Mouse (Mus musculus) forebrain, embryonic 12.5 days (tissue): ENCODE data around the gene Fcgr4. TPM values are rescaled to one million over a fixed set of nuclear protein-coding genes. Genes with fewer than 3 reads are reported as not detected.

Source experiments
- ATAC-seq: fragments of 200-750 bp; cut with Nextera tagmentation; 2 replicates; pipeline ENCODE4 v1.8.0; 2017; ENCODE audit warnings: moderate TSS enrichment; ENCODE audit not compliant: low FRiP score
- H3K27ac ChIP-seq: fragments of 300-500 bp; sonication (generic); 2 replicates; pipeline ENCODE4 v1.5.1; 2016; ENCODE audit warnings: mild to moderate bottlenecking
- H3K27me3 ChIP-seq: fragments of 300-500 bp; sonication (generic); 2 replicates; pipeline ENCODE4 v1.6.1; 2016; ENCODE audit warnings: mild to moderate bottlenecking
- H3K36me3 ChIP-seq: fragments of 300-500 bp; sonication (generic); replicated peaks from 2 replicates; pipeline ENCODE4 v1.6.1; 2016; ENCODE audit warnings: mild to moderate bottlenecking
- H3K4me1 ChIP-seq: fragments of 300-500 bp; sonication (generic); 2 replicates; pipeline ENCODE4 v1.6.1; 2016
- H3K4me2 ChIP-seq: fragments of 300-500 bp; sonication (generic); 2 replicates; pipeline ENCODE4 v1.6.1; 2016; ENCODE audit warnings: mild to moderate bottlenecking, moderate library complexity
- H3K4me3 ChIP-seq: fragments of 300-500 bp; sonication (generic); replicated peaks from 2 replicates; pipeline ENCODE4 v1.5.1; 2016; ENCODE audit warnings: mild to moderate bottlenecking
- H3K9ac ChIP-seq: fragments of 300-500 bp; sonication (generic); 2 replicates; pipeline ENCODE4 v1.6.1; 2016; ENCODE audit warnings: mild to moderate bottlenecking
- H3K9me3 ChIP-seq: fragments of 300-500 bp; sonication (generic); 2 replicates; pipeline ENCODE4 v1.6.1; 2016
- WGBS: fragments of 180-500 bp; shearing (Covaris S2); methylation state at CpG from one replicate; pipeline ENCODE4 v1.1.7; 2016; 5-methylcytosine and 5-hydroxymethylcytosine counted together
- polyA plus RNA-seq: library from polyadenylated mRNA; unstranded; fragments of >200 nt; fragmentation: Nextera tagmentation; extraction: Ambion mirVana; gene quantifications from 2 replicates; pipeline ENCODE4 v1.2.1, GENCODE M21; 2016

The Fcgr4 gene
- polyA plus RNA-seq, 1 experiment from 2014 or later: 0.26 TPM

DNA sequence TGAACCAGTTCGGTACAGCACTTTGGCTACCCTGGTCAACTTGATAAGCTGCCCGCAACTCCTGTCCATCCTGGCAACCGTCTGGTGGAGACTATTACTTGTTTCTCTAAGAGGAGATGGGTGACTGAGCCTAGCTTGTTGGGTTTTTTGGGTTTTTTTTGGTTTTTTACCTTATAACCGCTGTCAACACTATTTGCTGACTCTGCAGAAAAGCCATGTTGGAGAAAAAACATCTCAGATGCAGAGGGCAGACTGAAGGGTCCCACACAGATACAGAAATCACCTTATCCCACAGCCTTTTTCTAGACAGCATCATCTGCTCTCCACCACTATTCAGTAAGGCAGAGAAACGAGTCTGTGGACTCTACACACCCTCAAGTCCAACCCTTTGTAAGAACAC lies 32.9 kb upstream of the Fcgr4 start:
- Histone ChIP-seq H3K27ac (no peak overlapping the region), H3K4me2 (no peak overlapping the region), H3K9ac (no peak overlapping the region), H3K4me1 (no peaks in the 10 kb centered on the region), H3K27me3 (0 out of 2 replicates have a peak, but pooled peaks cover 6% of the 10 kb centered on the region), H3K9me3 (no peaks in the 10 kb centered on the region), H3K36me3 (no peaks in the 10 kb centered on the region), H3K4me3 (no peak overlapping the region)
- ATAC-seq: no peak
- 87% methylated on average over 5 of the region's 5 CpGs for WGBS

DNA sequence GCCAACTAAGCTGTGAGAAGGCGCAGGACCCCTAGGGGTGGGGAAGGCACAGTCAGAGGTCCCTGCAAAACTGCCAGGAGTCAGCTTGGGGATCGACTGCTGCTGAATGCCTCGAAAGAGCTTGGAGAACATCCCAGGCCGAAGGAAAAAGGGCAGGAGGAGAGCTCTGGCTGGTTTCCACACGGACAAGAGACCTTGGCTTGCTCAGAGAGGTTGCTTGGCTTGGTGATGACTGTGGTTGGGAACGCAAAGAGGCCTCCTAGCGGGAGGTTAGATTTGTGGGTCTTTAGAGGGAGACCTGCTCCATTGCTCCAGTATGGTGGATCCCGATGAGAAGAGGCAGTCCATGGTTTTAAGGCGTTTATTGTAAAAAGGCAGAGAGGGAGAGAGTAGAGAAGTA lies 29.1 kb upstream of the Fcgr4 start:
- H3K4me1 ChIP-seq: no peaks in the 10 kb centered on the region
- no peak overlapping the region for H3K27ac ChIP-seq
- no peak overlapping the region for H3K4me2 ChIP-seq
- no peaks in the 10 kb centered on the region for H3K36me3 ChIP-seq
- H3K9me3 ChIP-seq: no peaks in the 10 kb centered on the region
- H3K4me3 ChIP-seq: no peak overlapping the region
- no peak overlapping the region for H3K9ac ChIP-seq
- whole genome bisulfite sequencing: 75% methylated on average over 9 of the region's 9 CpGs
- 0 out of 2 replicates have a peak, but pooled peaks cover 6% of the 10 kb centered on the region for H3K27me3 ChIP-seq
- ATAC-seq: no peak

DNA sequence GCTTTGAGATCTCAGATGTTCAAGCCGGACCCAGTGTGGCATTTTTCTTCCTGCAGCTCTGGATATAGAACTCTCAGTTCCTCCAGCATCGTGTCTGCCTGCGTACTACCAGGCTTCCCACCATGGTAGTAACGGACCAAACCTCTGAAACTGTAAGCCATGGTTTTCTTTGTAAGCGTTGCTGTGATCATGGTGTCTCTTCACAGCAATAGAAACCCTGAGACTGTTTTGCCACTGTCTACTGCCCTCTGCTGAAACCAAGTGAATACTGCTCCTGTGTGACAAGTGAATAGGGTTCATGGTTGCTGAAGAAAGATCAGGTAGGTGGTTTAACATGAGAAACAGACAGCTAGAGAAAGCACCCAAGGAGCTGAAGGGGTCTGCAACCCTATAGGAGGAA lies 26.2 kb upstream of the Fcgr4 start:
- Histone ChIP-seq H3K9ac (no peak overlapping the region), H3K4me2 (no peak overlapping the region), H3K9me3 (no peaks in the 10 kb centered on the region), H3K4me1 (no peaks in the 10 kb centered on the region), H3K27me3 (0 out of 2 replicates have a peak, but pooled peaks cover 6% of the 10 kb centered on the region), H3K27ac (no peak overlapping the region), H3K36me3 (no peaks in the 10 kb centered on the region), H3K4me3 (no peak overlapping the region)
- 65% methylated on average over 5 of the region's 5 CpGs for WGBS
- ATAC-seq: no peak

DNA sequence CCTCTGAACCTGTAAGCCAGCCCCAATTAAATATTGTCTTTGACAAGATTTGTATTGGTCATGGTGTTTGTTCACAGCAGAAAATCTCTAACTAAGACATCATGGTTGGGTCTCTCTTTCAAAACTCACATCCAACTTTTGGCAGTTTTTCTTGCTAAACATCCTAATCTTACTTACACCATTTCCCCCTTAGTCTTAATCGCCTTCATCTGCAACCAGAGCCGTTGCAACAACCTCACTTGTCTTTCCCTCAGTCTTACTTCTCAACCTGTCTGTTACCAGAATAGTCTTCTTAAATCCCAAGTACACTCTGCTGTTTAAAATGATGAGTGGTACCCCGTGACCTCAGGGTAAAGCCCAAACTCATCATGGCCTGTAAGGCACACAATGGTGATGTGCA lies 22.7 kb upstream of the Fcgr4 start:
- Histone ChIP-seq H3K9ac (no peak overlapping the region), H3K36me3 (no peaks in the 10 kb centered on the region), H3K4me2 (no peak overlapping the region), H3K4me1 (no peaks in the 10 kb centered on the region), H3K4me3 (no peak overlapping the region), H3K27me3 (no peaks in the 10 kb centered on the region), H3K9me3 (no peaks in the 10 kb centered on the region), H3K27ac (no peak overlapping the region)
- ATAC-seq: no peak
- WGBS: 80% methylated on average over 3 of the region's 3 CpGs

DNA sequence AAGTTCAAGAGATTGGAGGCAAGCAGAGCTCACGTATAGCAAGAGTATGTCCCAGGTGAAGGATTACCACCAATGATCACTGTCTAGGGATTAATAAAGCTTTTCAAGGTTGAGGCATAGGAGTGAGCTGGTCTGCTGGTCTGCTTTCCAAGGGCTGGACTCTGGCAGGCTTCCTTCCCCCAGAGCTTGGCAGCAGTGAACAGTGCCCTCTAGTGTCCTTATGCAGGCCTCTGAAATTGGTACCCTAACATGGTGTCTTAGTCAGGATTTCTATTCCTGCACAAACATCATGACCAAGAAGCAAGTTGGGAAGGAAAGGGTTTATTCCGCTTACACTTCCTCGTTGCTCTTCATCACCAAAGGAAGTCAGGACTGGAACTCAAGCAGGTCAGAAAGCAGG lies 22.0 kb upstream of the Fcgr4 start:
- no peak overlapping the region for H3K27ac ChIP-seq
- ATAC-seq: no peak
- no peaks in the 10 kb centered on the region for H3K9me3 ChIP-seq
- H3K9ac ChIP-seq: no peak overlapping the region
- no peak overlapping the region for H3K4me2 ChIP-seq
- no peaks in the 10 kb centered on the region for H3K27me3 ChIP-seq
- no peaks in the 10 kb centered on the region for H3K36me3 ChIP-seq
- no peak overlapping the region for H3K4me3 ChIP-seq
- no peaks in the 10 kb centered on the region for H3K4me1 ChIP-seq
- 52% methylated on average over 3 of the region's 3 CpGs for WGBS

DNA sequence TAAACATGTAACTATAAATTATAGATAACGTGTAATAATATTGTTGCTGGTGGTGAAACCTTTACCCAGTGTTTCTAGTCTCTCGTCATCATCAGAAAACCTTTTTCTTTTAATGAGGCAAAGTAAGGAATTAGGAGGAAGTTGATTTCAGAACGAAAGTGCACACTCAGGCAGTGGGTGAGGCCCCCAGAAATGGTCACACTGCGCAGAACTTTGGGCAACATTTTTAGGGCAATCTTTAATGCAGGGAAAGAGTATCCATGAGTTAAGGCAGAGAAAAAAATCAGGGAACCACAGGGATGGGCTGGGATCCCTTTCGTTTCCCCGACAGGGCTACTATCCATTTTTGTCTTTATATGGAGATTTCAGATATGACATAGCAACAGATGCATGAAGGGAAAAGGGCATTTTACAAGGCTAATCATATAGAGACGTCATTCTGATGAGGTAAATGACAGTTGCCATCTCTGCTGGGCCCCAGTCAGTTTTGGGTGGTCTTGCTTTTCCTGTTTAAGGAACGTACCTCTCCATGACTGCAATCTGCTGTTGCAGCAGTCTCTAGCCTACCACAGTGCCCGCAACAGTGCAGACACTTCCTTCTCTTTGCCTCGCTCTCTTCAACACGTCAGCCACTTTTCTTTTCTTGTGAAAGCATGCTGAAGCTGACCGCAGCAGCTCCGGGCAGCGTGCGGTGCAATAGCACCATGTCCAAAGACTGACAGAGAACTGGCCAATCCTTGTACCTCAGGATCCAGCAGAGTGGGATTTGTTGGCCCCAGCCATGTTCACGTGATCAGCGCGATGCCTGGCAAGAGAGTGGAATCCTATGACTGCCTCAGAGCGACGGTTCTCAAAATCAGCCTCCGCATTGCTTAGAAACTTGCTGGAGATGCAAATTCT lies 20.7 kb upstream of the Fcgr4 start:
- H3K27me3 ChIP-seq: no peaks in the 10 kb centered on the region
- H3K36me3 ChIP-seq: no peaks in the 10 kb centered on the region
- no peaks in the 10 kb centered on the region for H3K9me3 ChIP-seq
- no peak overlapping the region for H3K9ac ChIP-seq
- ATAC-seq: no peak
- no peak overlapping the region for H3K4me3 ChIP-seq
- 66% methylated on average over 21 of the region's 21 CpGs for WGBS
- no peak overlapping the region for H3K4me2 ChIP-seq
- no peak overlapping the region for H3K27ac ChIP-seq
- H3K4me1 ChIP-seq: no peaks in the 10 kb centered on the region

DNA sequence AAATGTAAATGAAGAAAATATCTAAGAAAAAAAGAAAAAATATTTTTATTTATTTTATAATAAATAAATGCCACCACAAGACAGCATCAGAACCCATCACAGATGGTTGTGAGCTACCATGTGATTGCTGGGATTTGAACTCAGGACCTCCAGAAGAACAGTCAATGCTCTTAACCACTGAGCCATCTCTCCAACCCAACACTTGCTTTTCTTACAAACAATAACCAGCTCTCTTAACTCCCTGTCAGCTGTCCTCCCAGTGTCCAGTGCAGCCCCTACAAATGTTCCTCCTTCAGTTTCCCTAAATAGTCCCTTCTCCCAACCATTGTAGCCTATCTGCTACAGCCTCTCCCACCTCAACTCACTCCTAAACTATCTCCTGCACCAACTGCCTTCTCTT lies 18.9 kb upstream of the Fcgr4 start:
- no peaks in the 10 kb centered on the region for H3K27me3 ChIP-seq
- H3K9me3 ChIP-seq: no peaks in the 10 kb centered on the region
- H3K9ac ChIP-seq: no peak overlapping the region
- ATAC-seq: no peak
- H3K4me2 ChIP-seq: no peak overlapping the region
- H3K4me1 ChIP-seq: no peaks in the 10 kb centered on the region
- H3K4me3 ChIP-seq: no peak overlapping the region
- no peaks in the 10 kb centered on the region for H3K36me3 ChIP-seq
- no peak overlapping the region for H3K27ac ChIP-seq

- ATAC-seq: no peak
These were observed 13.6 kb upstream of the Fcgr4 start for GRCm38 (mm10) chr1:171005081-171005480.

GRCm38 (mm10) chr1:171005586-171005985 lies 13.1 kb upstream of the Fcgr4 start:
- no peaks in the 10 kb centered on the region for H3K27me3 ChIP-seq
- no peak for ATAC-seq
- no peak overlapping the region for H3K27ac ChIP-seq
- no peak overlapping the region for H3K4me2 ChIP-seq
- H3K4me1 ChIP-seq: no peaks in the 10 kb centered on the region
- H3K9ac ChIP-seq: no peak overlapping the region
- no peak overlapping the region for H3K4me3 ChIP-seq
- H3K9me3 ChIP-seq: no peaks in the 10 kb centered on the region
- H3K36me3 ChIP-seq: no peaks in the 10 kb centered on the region

More at GRCm38 (mm10) chr1:171005081-171005480, 13.6 kb upstream of the Fcgr4 start:
- Histone ChIP-seq H3K9me3 (no peaks in the 10 kb centered on the region), H3K36me3 (no peaks in the 10 kb centered on the region), H3K4me3 (no peak overlapping the region), H3K4me2 (no peak overlapping the region), H3K27ac (no peak overlapping the region), H3K4me1 (no peaks in the 10 kb centered on the region), H3K27me3 (no peaks in the 10 kb centered on the region), H3K9ac (no peak overlapping the region)
- WGBS: 73% methylated on average over 6 of the region's 6 CpGs

DNA sequence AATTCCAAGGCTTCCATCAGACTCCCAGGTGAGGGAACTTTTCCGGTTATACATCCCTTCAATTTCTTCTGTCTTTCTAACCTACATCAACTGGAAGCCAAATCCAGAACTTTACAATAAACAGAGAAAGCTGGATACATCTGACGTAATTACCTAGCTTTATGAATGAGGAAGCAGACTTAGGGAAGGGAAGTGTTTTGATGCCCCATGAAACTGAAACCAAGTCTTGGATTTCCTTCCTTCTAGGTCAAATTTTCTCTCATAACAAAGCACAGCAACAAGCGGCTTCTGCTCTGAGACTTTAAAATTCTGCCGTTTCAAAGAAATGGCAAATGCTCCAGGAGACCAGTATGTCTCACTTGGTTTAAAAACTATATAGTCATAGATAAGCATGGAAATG lies 12.4 kb upstream of the Fcgr4 start:
- no peak for ATAC-seq
- Histone ChIP-seq H3K4me3 (no peak overlapping the region), H3K4me2 (no peak overlapping the region), H3K36me3 (no peaks in the 10 kb centered on the region), H3K9me3 (no peaks in the 10 kb centered on the region), H3K27me3 (no peaks in the 10 kb centered on the region), H3K4me1 (no peaks in the 10 kb centered on the region), H3K27ac (no peak overlapping the region), H3K9ac (no peak overlapping the region)
- 93% methylated on average over 4 of the region's 4 CpGs for WGBS

DNA sequence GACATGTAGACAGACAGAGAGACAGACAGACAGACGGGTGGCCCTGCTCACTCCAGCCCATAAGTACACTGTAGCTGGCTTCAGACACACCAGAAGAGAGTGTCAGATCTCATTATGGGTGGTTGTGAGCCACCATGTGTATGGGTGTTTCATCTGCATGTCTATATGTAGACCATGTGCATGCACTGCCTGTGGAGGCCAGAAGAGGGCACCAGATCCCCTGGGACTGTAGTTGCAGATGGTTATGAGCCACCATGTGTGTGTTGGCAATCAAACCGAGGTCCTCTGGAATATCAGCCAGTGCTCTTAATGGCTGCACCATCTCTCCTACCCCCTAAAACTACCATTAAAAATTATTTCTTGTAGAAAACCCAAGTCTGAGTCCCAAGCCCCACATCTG lies 11.8 kb upstream of the Fcgr4 start:
- Histone ChIP-seq H3K4me3 (no peak overlapping the region), H3K9me3 (no peaks in the 10 kb centered on the region), H3K4me1 (no peaks in the 10 kb centered on the region), H3K27me3 (no peaks in the 10 kb centered on the region), H3K36me3 (no peaks in the 10 kb centered on the region), H3K4me2 (no peak overlapping the region), H3K27ac (no peak overlapping the region), H3K9ac (no peak overlapping the region)
- WGBS: 92% methylated on average over 2 of the region's 2 CpGs
- ATAC-seq: no peak

DNA sequence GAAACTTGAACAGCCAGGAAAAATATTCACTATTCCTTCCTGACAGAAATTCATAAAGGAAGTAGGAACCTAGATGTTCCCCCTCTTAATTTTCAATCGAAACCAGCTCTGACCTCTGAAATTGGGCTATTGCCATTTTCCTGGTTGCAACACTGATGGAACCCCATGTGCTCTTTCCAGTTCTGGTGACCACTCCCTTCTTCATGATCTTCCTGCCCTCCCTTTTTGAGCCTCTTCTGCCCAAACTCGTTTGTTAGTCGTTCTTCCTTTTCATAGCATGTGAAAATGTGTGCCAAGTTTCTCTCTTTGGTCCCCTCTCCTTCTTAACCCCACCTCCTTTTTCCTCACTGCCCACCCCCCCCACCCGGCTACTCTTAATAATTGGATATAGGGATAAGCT lies 7.0 kb upstream of the Fcgr4 start:
- Histone ChIP-seq H3K9ac (no peak overlapping the region), H3K4me3 (no peak overlapping the region), H3K4me2 (no peak overlapping the region), H3K4me1 (no peaks in the 10 kb centered on the region), H3K27ac (no peak overlapping the region), H3K27me3 (no peaks in the 10 kb centered on the region), H3K36me3 (no peaks in the 10 kb centered on the region), H3K9me3 (no peaks in the 10 kb centered on the region)
- ATAC-seq: no peak
- WGBS: 80% methylated on average over 4 of the region's 4 CpGs

GRCm38 (mm10) chr1:171016676-171017356 lies 1.9 kb upstream of the Fcgr4 start:
- ATAC-seq: no peak
- Histone ChIP-seq H3K36me3 (no peaks in the 10 kb centered on the region), H3K4me3 (no peak overlapping the region), H3K4me1 (no peaks in the 10 kb centered on the region), H3K9me3 (no peaks in the 10 kb centered on the region), H3K9ac (no peak overlapping the region), H3K4me2 (no peak overlapping the region), H3K27me3 (no peaks in the 10 kb centered on the region), H3K27ac (no peak overlapping the region)
- WGBS: 86% methylated on average over 6 of the region's 6 CpGs
